7 mouse cellular contexts compared by ENCODE assay signal in the genomic region with DNA sequence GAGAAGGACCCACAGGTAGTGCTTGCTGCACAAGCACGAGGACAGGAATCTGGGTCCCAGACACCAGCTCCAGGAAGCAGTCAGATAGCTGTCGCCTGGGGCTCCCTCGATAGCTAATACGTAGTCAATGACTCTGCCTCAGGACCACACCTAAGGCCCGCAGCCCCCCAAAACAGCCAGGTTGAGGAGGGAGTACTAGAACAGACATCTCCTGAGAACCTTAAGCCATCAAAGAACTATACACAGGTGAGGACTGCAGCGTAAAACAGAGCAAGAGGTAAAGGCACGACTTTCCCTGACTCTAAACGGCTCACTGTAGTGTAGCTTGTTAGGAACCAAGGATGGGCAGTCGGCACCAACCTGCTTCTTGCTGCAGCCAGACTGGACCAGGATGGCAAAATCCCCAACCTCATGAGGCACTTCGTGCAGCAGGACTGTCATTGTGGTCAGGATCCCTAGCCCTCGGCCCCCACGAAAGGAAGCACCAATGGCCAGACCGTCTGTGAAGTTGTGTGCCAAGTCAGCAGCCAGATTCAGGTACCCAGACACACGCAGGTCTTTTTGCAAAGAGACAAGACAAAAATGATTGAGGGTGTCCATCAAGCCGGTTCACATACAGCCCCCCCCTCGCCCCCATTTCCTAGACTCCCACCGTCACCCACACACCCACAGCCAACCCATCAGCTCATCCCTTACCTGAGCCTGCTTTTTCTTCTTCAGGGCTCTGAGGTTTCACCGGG. TPM values are rescaled to one million over a fixed set of nuclear protein-coding genes. Genes with fewer than 3 reads are reported as not detected.
DNase-seq lines count a peak whose midpoint lies in the region; ATAC-seq and TF ChIP-seq lines count a peak whose summit lies in the region.

No protein-coding gene starts in this region.

- peak overlapping the region; percentile 81 for H3K4me3 ChIP-seq in liver, embryonic 11.5 days (ENCODE audit: low read depth, low read length)
- H3K4me3 ChIP-seq in embryonic fibroblast, embryonic 13.5 days (ENCODE audit: insufficient read depth, low read length) = peak overlapping the region; percentile 75
- no peak overlapping the region for H3K4me3 ChIP-seq in hindbrain, embryonic 16.5 days (ENCODE audit: low read length)
- peak overlapping the region; percentile 99 for H3K4me3 ChIP-seq in myocyte

- no peaks in the 10 kb centered on the region for H3K9me3 ChIP-seq in liver, embryonic 11.5 days (ENCODE audit: control insufficient read depth, low read length)
- no peaks in the 10 kb centered on the region for H3K9me3 ChIP-seq in hindbrain, embryonic 16.5 days (ENCODE audit: control insufficient read depth, low read length)

- peak overlapping the region; percentile 100 for H3K4me2 ChIP-seq in liver, embryonic 11.5 days
- peak overlapping the region; percentile 97; the same call in 1 of the 2 replicates for H3K4me2 ChIP-seq in hindbrain, embryonic 16.5 days (ENCODE audit: low read length)
- peak overlapping the region; percentile 95 for H3K4me2 ChIP-seq in myocyte (ENCODE audit: low read depth)

- H3ac ChIP-seq in myocyte (ENCODE audit: control insufficient read depth, insufficient read length) = no peak overlapping the region

- H3K9ac ChIP-seq in liver, embryonic 11.5 days (ENCODE audit: low read depth, low read length) = no peak overlapping the region
- peak overlapping the region; percentile 25; the same call in 1 of the 2 replicates for H3K9ac ChIP-seq in hindbrain, embryonic 16.5 days (ENCODE audit: low read depth, low read length)

- no peak for ATAC-seq in liver, embryonic 11.5 days (replicated peaks; ENCODE audit: low FRiP score)
- ATAC-seq in hindbrain, embryonic 16.5 days = no peak
- ATAC-seq in megakaryocyte progenitor cell, adult 5-6 weeks (replicated peaks; ENCODE audit: poor library complexity) = no peak

- TF ChIP-seq CTCF in embryonic fibroblast, embryonic 13.5 days (IDR thresholded peaks at IDR 0.05; ENCODE audit: borderline replicate concordance, insufficient read depth, low read length) = no peak

- H3K27ac ChIP-seq in liver, embryonic 11.5 days (ENCODE audit: low read depth, low read length) = no peak overlapping the region
- H3K27ac ChIP-seq in embryonic fibroblast, embryonic 13.5 days (ENCODE audit: insufficient read depth, low read length) = no peak overlapping the region
- H3K27ac ChIP-seq in hindbrain, embryonic 16.5 days (ENCODE audit: low read depth, low read length) = no peak overlapping the region

- H3K4me1 ChIP-seq in liver, embryonic 11.5 days (replicated peaks; ENCODE audit: control insufficient read depth, insufficient read depth, low read length) = peaks cover 60% of the 10 kb centered on the region
- H3K4me1 ChIP-seq in embryonic fibroblast, embryonic 13.5 days (ENCODE audit: control insufficient read depth, insufficient read depth, low read length) = peaks cover 24% of the 10 kb centered on the region
- H3K4me1 ChIP-seq in hindbrain, embryonic 16.5 days (ENCODE audit: control insufficient read depth, insufficient read depth, low read depth, low read length) = peaks cover 62% of the 10 kb centered on the region

- H3K36me3 ChIP-seq in liver, embryonic 11.5 days (ENCODE audit: control insufficient read depth, insufficient read depth, low read length) = peaks cover 21% of the 10 kb centered on the region
- H3K36me3 ChIP-seq in hindbrain, embryonic 16.5 days (ENCODE audit: control insufficient read depth, insufficient read depth, low read length) = peaks cover 21% of the 10 kb centered on the region
- H3K36me3 ChIP-seq in myocyte (ENCODE audit: control insufficient read depth, insufficient read depth) = peaks cover 12% of the 10 kb centered on the region

- no peaks in the 10 kb centered on the region for H3K27me3 ChIP-seq in liver, embryonic 11.5 days (replicated peaks; ENCODE audit: control insufficient read depth, insufficient read depth, low read length)
- no peaks in the 10 kb centered on the region for H3K27me3 ChIP-seq in hindbrain, embryonic 16.5 days (replicated peaks; ENCODE audit: control insufficient read depth, insufficient read depth, low read length)
- no peaks in the 10 kb centered on the region for H3K27me3 ChIP-seq in myocyte (ENCODE audit: control insufficient read depth, insufficient read depth, insufficient read length)

- 87% methylated on average over 18 of the region's 18 CpGs for WGBS in liver, embryonic 11.5 days
- 89% methylated on average over 18 of the region's 18 CpGs for WGBS in hindbrain, embryonic 16.5 days

- DNase-seq in liver, embryonic 11.5 days (ENCODE audit: low spot score) = no peak
- no peak for DNase-seq in liver
- DNase-seq in thymus, postnatal 0 days (ENCODE audit: low spot score) = no peak

- H3K79me2 ChIP-seq in myocyte (ENCODE audit: control insufficient read depth, insufficient read depth) = peaks cover 39% of the 10 kb centered on the region

- TF ChIP-seq POLR2A in embryonic fibroblast, embryonic 13.5 days (IDR thresholded peaks at IDR 0.05; ENCODE audit: low read depth, low read length) = no peak
- no peak for TF ChIP-seq POLR2A in myocyte (IDR thresholded peaks at IDR 0.05; ENCODE audit: insufficient read length, low read depth)

TF ChIP-seq in myocyte, 11 proteins besides CTCF, POLR2A, EP300 and RAD21:
- TF ChIP-seq SRF (IDR thresholded peaks at IDR 0.05; ENCODE audit: control insufficient read depth, insufficient read length, low read depth) = no peak

RNA-seq across cellular contexts. Expression of gene H2-Ke6, which starts 1.5 kb away (rescaled TPM):
- 34.2 and 45.1 TPM in 2 replicates for polyA plus RNA-seq in liver, embryonic 11.5 days (2014; fragmentation: Nextera tagmentation; extraction: Ambion mirVana)
- polyA plus RNA-seq in embryonic fibroblast, embryonic 13.5 days (2011; ENCODE audit: insufficient read length, low read depth, missing spikeins) = 16.7 and 16.9 TPM in 2 replicates
- 69.5 and 74.1 TPM in 2 replicates for polyA plus RNA-seq in hindbrain, embryonic 16.5 days (2015; fragmentation: Nextera tagmentation; extraction: Ambion mirVana)
- 51.1 TPM for polyA plus RNA-seq in myocyte (2012; fragmentation: generic; extraction: Trizol)
- 61.7 and 65.6 TPM in 2 replicates for total RNA-seq in megakaryocyte progenitor cell, adult 5-6 weeks (2015)
- 36.6 and 46.5 TPM in 2 replicates for total RNA-seq in megakaryocyte progenitor cell, adult 5-6 weeks (2017)
- polyA plus RNA-seq in thymus, postnatal 0 days (2015; fragmentation: Nextera tagmentation; extraction: Ambion mirVana) = 77.4 and 82.2 TPM in 2 replicates

RNA-seq across cellular contexts. Expression of gene Slc39a7, which starts 2.2 kb away (rescaled TPM):
- polyA plus RNA-seq in liver, embryonic 11.5 days (2014; fragmentation: Nextera tagmentation; extraction: Ambion mirVana) = 73.9 and 75.9 TPM in 2 replicates
- polyA plus RNA-seq in embryonic fibroblast, embryonic 13.5 days (2011; ENCODE audit: insufficient read length, low read depth, missing spikeins) = 181 and 191 TPM in 2 replicates
- 180 and 186 TPM in 2 replicates for polyA plus RNA-seq in hindbrain, embryonic 16.5 days (2015; fragmentation: Nextera tagmentation; extraction: Ambion mirVana)
- polyA plus RNA-seq in myocyte (2012; fragmentation: generic; extraction: Trizol) = 207 TPM
- 6.2 and 9.5 TPM in 2 replicates for total RNA-seq in megakaryocyte progenitor cell, adult 5-6 weeks (2015)
- total RNA-seq in megakaryocyte progenitor cell, adult 5-6 weeks (2017) = 101 and 107 TPM in 2 replicates
- polyA plus RNA-seq in thymus, postnatal 0 days (2015; fragmentation: Nextera tagmentation; extraction: Ambion mirVana) = 90.5 and 96.5 TPM in 2 replicates

RNA-seq across cellular contexts. Expression of gene Rxrb, which starts 2.3 kb away (rescaled TPM):
- polyA plus RNA-seq in liver, embryonic 11.5 days (2014; fragmentation: Nextera tagmentation; extraction: Ambion mirVana) = 30.8 and 31.5 TPM in 2 replicates
- 24.8 and 26.1 TPM in 2 replicates for polyA plus RNA-seq in embryonic fibroblast, embryonic 13.5 days (2011; ENCODE audit: insufficient read length, low read depth, missing spikeins)
- polyA plus RNA-seq in hindbrain, embryonic 16.5 days (2015; fragmentation: Nextera tagmentation; extraction: Ambion mirVana) = 53.3 and 54.1 TPM in 2 replicates
- polyA plus RNA-seq in myocyte (2012; fragmentation: generic; extraction: Trizol) = 45.8 TPM
- 22.1 and 22.2 TPM in 2 replicates for total RNA-seq in megakaryocyte progenitor cell, adult 5-6 weeks (2015)
- total RNA-seq in megakaryocyte progenitor cell, adult 5-6 weeks (2017) = 34.2 and 42.6 TPM in 2 replicates
- 47.1 and 48.9 TPM in 2 replicates for polyA plus RNA-seq in thymus, postnatal 0 days (2015; fragmentation: Nextera tagmentation; extraction: Ambion mirVana)

RNA-seq across cellular contexts. Expression of gene Ring1, which starts 4.8 kb away (rescaled TPM):
- polyA plus RNA-seq in liver, embryonic 11.5 days (2014; fragmentation: Nextera tagmentation; extraction: Ambion mirVana) = 3.4 and 5.5 TPM in 2 replicates
- 12.2 and 13.8 TPM in 2 replicates for polyA plus RNA-seq in embryonic fibroblast, embryonic 13.5 days (2011; ENCODE audit: insufficient read length, low read depth, missing spikeins)
- polyA plus RNA-seq in hindbrain, embryonic 16.5 days (2015; fragmentation: Nextera tagmentation; extraction: Ambion mirVana) = 17.3 and 18.5 TPM in 2 replicates
- 42.9 TPM for polyA plus RNA-seq in myocyte (2012; fragmentation: generic; extraction: Trizol)
- total RNA-seq in megakaryocyte progenitor cell, adult 5-6 weeks (2015) = 8.1 and 9.6 TPM in 2 replicates
- total RNA-seq in megakaryocyte progenitor cell, adult 5-6 weeks (2017) = 9.8 and 12.7 TPM in 2 replicates
- 14.5 and 20.9 TPM in 2 replicates for polyA plus RNA-seq in thymus, postnatal 0 days (2015; fragmentation: Nextera tagmentation; extraction: Ambion mirVana)

RNA-seq across cellular contexts. Expression of gene Col11a2, which starts 9.9 kb away (rescaled TPM):
- 0.61 and 0.67 TPM in 2 replicates for polyA plus RNA-seq in liver, embryonic 11.5 days (2014; fragmentation: Nextera tagmentation; extraction: Ambion mirVana)
- polyA plus RNA-seq in embryonic fibroblast, embryonic 13.5 days (2011; ENCODE audit: insufficient read length, low read depth, missing spikeins) = 0.37 and 0.45 TPM in 2 replicates
- polyA plus RNA-seq in hindbrain, embryonic 16.5 days (2015; fragmentation: Nextera tagmentation; extraction: Ambion mirVana) = 4.7 and 6.7 TPM in 2 replicates
- polyA plus RNA-seq in myocyte (2012; fragmentation: generic; extraction: Trizol) = 0.94 TPM
- 0.83 and 0.94 TPM in 2 replicates for total RNA-seq in megakaryocyte progenitor cell, adult 5-6 weeks (2015)
- total RNA-seq in megakaryocyte progenitor cell, adult 5-6 weeks (2017) = 1.9 and 3.1 TPM in 2 replicates
- 1.1 and 1.5 TPM in 2 replicates for polyA plus RNA-seq in thymus, postnatal 0 days (2015; fragmentation: Nextera tagmentation; extraction: Ambion mirVana)
